Mouse (Mus musculus) liver, embryonic 13.5 days (tissue): Measurements from ENCODE around the gene Elp1. TPM values are rescaled to one million over a fixed set of nuclear protein-coding genes. Genes with fewer than 3 reads are reported as not detected.

Experiments used
- ATAC-seq: fragments of 200-750 bp; cut with Nextera tagmentation; 2 replicates; pipeline ENCODE4 v1.8.0; 2017; ENCODE audit warnings: low read depth, mild to moderate bottlenecking, moderate number of reproducible peaks, moderate library complexity
- DNase-seq: peaks from one replicate; pipeline ENCODE4 v3.0.0; 2022
- H3K27ac ChIP-seq: fragments of 300-500 bp; sonication (generic); 2 replicates; pipeline ENCODE4 v1.5.1; 2015; ENCODE audit warnings: moderate library complexity, mild to moderate bottlenecking, inconsistent platforms
- H3K27me3 ChIP-seq: fragments of 300-500 bp; sonication (generic); 2 replicates; pipeline ENCODE4 v1.6.1; 2015; ENCODE audit warnings: mild to moderate bottlenecking, inconsistent platforms
- H3K36me3 ChIP-seq: fragments of 300-500 bp; sonication (generic); 2 replicates; pipeline ENCODE4 v1.6.1; 2015; ENCODE audit warnings: mild to moderate bottlenecking, inconsistent platforms
- H3K4me1 ChIP-seq: fragments of 300-500 bp; sonication (generic); replicated peaks from 2 replicates; pipeline ENCODE4 v1.6.1; 2015; ENCODE audit warnings: inconsistent platforms
- H3K4me2 ChIP-seq: fragments of 300-500 bp; sonication (generic); 2 replicates; pipeline ENCODE4 v1.6.1; 2015; ENCODE audit warnings: inconsistent platforms, mild to moderate bottlenecking, moderate library complexity
- H3K4me3 ChIP-seq: fragments of 300-500 bp; sonication (generic); replicated peaks from 2 replicates; pipeline ENCODE4 v1.5.1; 2015; ENCODE audit warnings: mild to moderate bottlenecking, inconsistent platforms
- H3K9ac ChIP-seq: fragments of 300-500 bp; sonication (generic); 2 replicates; pipeline ENCODE4 v1.6.1; 2015; ENCODE audit warnings: mild to moderate bottlenecking, inconsistent platforms
- H3K9me3 ChIP-seq: fragments of 300-500 bp; sonication (generic); replicated peaks from 2 replicates; pipeline ENCODE4 v1.6.1; 2016; ENCODE audit warnings: inconsistent platforms
- WGBS: fragments of 180-500 bp; shearing (Covaris S2); methylation state at CpG from one replicate; pipeline ENCODE4 v1.1.7; 2015; ENCODE audit not compliant: insufficient replicate concordance; 5-methylcytosine and 5-hydroxymethylcytosine counted together
- polyA plus RNA-seq: library from polyadenylated mRNA; unstranded; fragments of >200 nt; fragmentation: Nextera tagmentation; extraction: Ambion mirVana; gene quantifications from 2 replicates; pipeline ENCODE4 v1.2.1, GENCODE M21; 2015

The Elp1 gene
- polyA plus RNA-seq, 1 experiment from 2014 or later: 14.8 TPM

GRCm38 (mm10) chr4:56740020-56740485, 62.1 kb downstream of the Elp1 start, which contains the start of gene Gm26657:
Gene Gm26657, plus strand, starts transcription at chr4:56740070.
- H3K27ac ChIP-seq: no peak within 1 kb of the TSS
- no peak within 1 kb of the TSS for H3K9ac ChIP-seq
- H3K4me2 ChIP-seq: no peak within 1 kb of the TSS
- no peaks in the 10 kb centered on the region for H3K27me3 ChIP-seq
- H3K9me3 ChIP-seq: no peaks in the 10 kb centered on the region
- DNase-seq: no peak
- peaks cover 8% of the 10 kb centered on the region; the same call in 1 of the 2 replicates for H3K36me3 ChIP-seq
- H3K4me1 ChIP-seq: no peaks in the 10 kb centered on the region
- ATAC-seq: no peak
- no peak within 1 kb of the TSS for H3K4me3 ChIP-seq
- WGBS: 72% methylated on average over 18 of the region's 18 CpGs

DNA sequence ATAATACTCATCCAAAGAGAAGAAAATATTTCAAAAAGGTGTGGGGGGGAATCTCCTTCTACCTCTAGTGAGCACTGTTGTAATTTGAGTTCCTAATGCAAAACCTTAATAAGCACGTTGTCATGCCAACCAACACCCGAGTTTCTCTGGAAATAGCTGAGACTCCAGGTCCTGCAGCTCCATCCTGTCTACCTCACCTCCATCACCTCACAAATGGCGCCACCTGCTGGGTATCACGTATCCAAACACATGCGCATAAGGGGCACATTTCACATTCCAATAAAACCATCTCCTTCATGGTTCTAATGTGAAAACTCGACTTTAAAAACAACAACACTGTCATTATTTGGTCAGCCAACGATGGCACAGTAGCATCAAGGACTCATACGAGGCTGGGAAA, 76.3 kb downstream of the Elp1 start:
- H3K27ac ChIP-seq: no peak overlapping the region
- H3K9ac ChIP-seq: no peak overlapping the region
- no peak overlapping the region for H3K4me3 ChIP-seq
- DNase-seq (no peak), ATAC-seq (no peak)
- H3K4me2 ChIP-seq: no peak overlapping the region
- WGBS: 42% methylated on average over 8 of the region's 8 CpGs
- no peaks in the 10 kb centered on the region for H3K4me1 ChIP-seq
- H3K36me3 ChIP-seq: no peaks in the 10 kb centered on the region
- H3K27me3 ChIP-seq: no peaks in the 10 kb centered on the region
- no peaks in the 10 kb centered on the region for H3K9me3 ChIP-seq

GRCm38 (mm10) chr4:56723237-56723636, 78.9 kb downstream of the Elp1 start:
- Histone ChIP-seq H3K36me3 (no peaks in the 10 kb centered on the region), H3K27me3 (no peaks in the 10 kb centered on the region), H3K4me3 (no peak overlapping the region), H3K9me3 (no peaks in the 10 kb centered on the region), H3K4me2 (no peak overlapping the region), H3K27ac (no peak overlapping the region), H3K4me1 (no peaks in the 10 kb centered on the region), H3K9ac (no peak overlapping the region)
- ATAC-seq: no peak
- 68% methylated on average over 6 of the region's 6 CpGs for WGBS
- DNase-seq: no peak

DNA sequence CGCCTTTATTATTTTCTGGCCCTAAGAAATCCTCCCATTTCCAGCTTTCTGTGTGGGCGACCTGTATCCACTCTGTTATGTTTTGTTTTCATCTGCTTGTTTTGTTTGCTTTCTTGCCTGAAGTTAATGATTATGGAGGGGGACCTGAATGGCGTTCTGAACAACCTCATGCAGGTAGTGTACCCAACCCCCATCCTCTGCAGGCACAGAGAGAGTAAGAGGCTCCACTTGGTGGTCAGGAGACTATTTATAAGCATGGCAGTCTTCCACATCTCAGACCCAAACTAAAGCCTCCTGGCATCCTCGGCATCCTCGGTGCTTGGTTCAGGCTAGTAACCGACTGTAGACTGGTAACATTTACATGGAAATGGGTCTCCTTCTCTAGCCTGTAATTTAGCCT, 79.8 kb downstream of the Elp1 start:
- ATAC-seq (no peak), DNase-seq (no peak)
- 58% methylated on average over 6 of the region's 6 CpGs for WGBS
- no peaks in the 10 kb centered on the region for H3K36me3 ChIP-seq
- H3K4me2 ChIP-seq: no peak overlapping the region
- no peaks in the 10 kb centered on the region for H3K4me1 ChIP-seq
- no peaks in the 10 kb centered on the region for H3K9me3 ChIP-seq
- H3K27me3 ChIP-seq: no peaks in the 10 kb centered on the region
- no peak overlapping the region for H3K4me3 ChIP-seq
- no peak overlapping the region for H3K9ac ChIP-seq
- H3K27ac ChIP-seq: no peak overlapping the region

GRCm38 (mm10) chr4:56721469-56721868, 80.7 kb downstream of the Elp1 start:
- Histone ChIP-seq H3K36me3 (no peaks in the 10 kb centered on the region), H3K4me3 (no peak overlapping the region), H3K9me3 (no peaks in the 10 kb centered on the region), H3K27ac (no peak overlapping the region), H3K4me2 (no peak overlapping the region), H3K4me1 (no peaks in the 10 kb centered on the region), H3K27me3 (no peaks in the 10 kb centered on the region), H3K9ac (no peak overlapping the region)
- 12% methylated on average over 3 of the region's 3 CpGs for WGBS
- DNase-seq: no peak
- ATAC-seq: no peak

- 55% methylated on average over 9 of the region's 9 CpGs for WGBS
- Histone ChIP-seq H3K36me3 (no peaks in the 10 kb centered on the region), H3K4me3 (no peak overlapping the region), H3K9ac (no peak overlapping the region), H3K4me1 (no peaks in the 10 kb centered on the region), H3K27ac (no peak overlapping the region), H3K9me3 (no peaks in the 10 kb centered on the region), H3K4me2 (no peak overlapping the region), H3K27me3 (no peaks in the 10 kb centered on the region)
- ATAC-seq (no peak), DNase-seq (no peak)
Measured at GRCm38 (mm10) chr4:56720403-56720802, 81.7 kb downstream of the Elp1 start.

GRCm38 (mm10) chr4:56719456-56719855, 82.7 kb downstream of the Elp1 start:
- no peak for ATAC-seq
- Histone ChIP-seq H3K36me3 (no peaks in the 10 kb centered on the region), H3K4me3 (no peak overlapping the region)

DNA sequence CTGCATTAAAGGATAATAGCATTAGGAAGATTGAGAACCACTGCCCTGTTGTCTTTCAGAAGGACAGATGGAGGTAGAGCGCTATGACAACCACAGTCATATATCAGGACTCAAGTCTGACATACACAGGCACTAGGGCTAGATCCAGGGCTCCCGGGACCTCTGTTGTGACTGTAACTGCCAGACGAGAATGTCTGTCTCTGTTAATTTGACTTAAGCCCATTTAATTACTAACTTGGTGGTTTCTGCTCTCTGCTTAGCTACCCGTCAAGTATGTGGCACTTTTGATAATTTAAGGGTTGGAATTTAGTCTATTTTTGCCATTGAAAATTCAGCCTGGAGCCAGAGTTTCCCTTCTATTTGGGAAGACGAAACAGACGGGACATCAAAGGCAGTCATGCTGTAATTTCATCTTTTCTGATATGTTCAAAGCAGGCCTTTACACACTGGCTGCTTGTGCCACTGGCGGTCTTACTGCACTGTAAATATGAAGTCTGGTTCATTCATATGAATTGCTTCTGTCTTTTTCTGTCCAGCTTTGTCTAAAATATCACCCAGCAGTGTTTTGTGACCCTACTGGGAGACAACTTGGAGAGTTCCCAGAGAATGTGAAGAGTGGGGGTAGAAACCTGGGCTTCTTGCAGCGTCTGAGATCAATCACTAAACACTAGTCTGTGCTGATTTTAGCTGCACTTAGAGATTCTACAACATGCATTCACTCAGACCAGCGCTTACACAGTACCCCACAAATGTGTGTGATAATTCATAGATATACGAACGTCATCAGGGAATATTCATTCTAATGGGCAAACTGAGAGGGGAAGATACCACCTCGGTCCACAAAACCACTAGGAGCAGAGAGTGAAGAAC, 83.3 kb downstream of the Elp1 start:
- 61% methylated on average over 12 of the region's 12 CpGs for WGBS

More at GRCm38 (mm10) chr4:56719456-56719855, 82.7 kb downstream of the Elp1 start:
- Histone ChIP-seq H3K9me3 (no peaks in the 10 kb centered on the region), H3K27ac (no peak overlapping the region), H3K9ac (no peak overlapping the region), H3K4me2 (no peak overlapping the region), H3K27me3 (no peaks in the 10 kb centered on the region), H3K4me1 (no peaks in the 10 kb centered on the region)
- no peak for DNase-seq
- WGBS: 52% methylated on average over 9 of the region's 9 CpGs

DNA sequence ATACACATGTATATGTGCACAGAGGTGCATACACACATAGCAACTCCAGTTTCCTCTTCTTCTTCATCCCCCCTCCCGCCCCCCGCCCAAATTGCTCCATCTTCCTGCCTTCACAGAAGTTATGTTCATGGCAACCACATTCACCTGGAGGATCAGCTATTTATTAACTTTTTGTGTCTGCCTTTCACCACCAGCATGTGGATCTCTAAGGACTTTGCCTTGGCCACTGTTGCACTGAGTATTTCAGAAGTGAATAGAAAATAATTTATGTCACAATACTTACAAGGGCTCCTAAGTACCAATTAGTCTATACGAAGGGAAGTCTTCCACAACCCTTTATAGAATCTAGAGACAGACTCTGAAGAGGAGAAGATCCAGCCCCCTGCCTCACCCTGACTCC, 84.2 kb downstream of the Elp1 start:
- no peaks in the 10 kb centered on the region for H3K36me3 ChIP-seq
- no peaks in the 10 kb centered on the region for H3K27me3 ChIP-seq
- WGBS: 71% methylated on average over 3 of the region's 3 CpGs
- H3K9me3 ChIP-seq: no peaks in the 10 kb centered on the region
- no peak overlapping the region for H3K4me2 ChIP-seq
- ATAC-seq (no peak), DNase-seq (no peak)
- H3K4me1 ChIP-seq: no peaks in the 10 kb centered on the region
- no peak overlapping the region for H3K27ac ChIP-seq
- H3K9ac ChIP-seq: no peak overlapping the region
- no peak overlapping the region for H3K4me3 ChIP-seq

More for the DNA sequence above, 83.3 kb downstream of the Elp1 start:
- no peak overlapping the region for H3K4me3 ChIP-seq
- H3K36me3 ChIP-seq: no peaks in the 10 kb centered on the region
- no peaks in the 10 kb centered on the region for H3K9me3 ChIP-seq
- H3K27me3 ChIP-seq: no peaks in the 10 kb centered on the region
- no peaks in the 10 kb centered on the region for H3K4me1 ChIP-seq
- no peak overlapping the region for H3K4me2 ChIP-seq
- no peak overlapping the region for H3K27ac ChIP-seq
- no peak overlapping the region for H3K9ac ChIP-seq
- DNase-seq (no peak), ATAC-seq (no peak)

GRCm38 (mm10) chr4:56716801-56717200, 85.3 kb downstream of the Elp1 start:
- Histone ChIP-seq H3K27ac (no peak overlapping the region), H3K27me3 (no peaks in the 10 kb centered on the region), H3K4me1 (no peaks in the 10 kb centered on the region), H3K4me3 (no peak overlapping the region), H3K9me3 (no peaks in the 10 kb centered on the region), H3K36me3 (no peaks in the 10 kb centered on the region), H3K4me2 (no peak overlapping the region), H3K9ac (no peak overlapping the region)
- 39% methylated on average over 5 of the region's 5 CpGs for WGBS
- no peak for DNase-seq
- no peak for ATAC-seq

DNA sequence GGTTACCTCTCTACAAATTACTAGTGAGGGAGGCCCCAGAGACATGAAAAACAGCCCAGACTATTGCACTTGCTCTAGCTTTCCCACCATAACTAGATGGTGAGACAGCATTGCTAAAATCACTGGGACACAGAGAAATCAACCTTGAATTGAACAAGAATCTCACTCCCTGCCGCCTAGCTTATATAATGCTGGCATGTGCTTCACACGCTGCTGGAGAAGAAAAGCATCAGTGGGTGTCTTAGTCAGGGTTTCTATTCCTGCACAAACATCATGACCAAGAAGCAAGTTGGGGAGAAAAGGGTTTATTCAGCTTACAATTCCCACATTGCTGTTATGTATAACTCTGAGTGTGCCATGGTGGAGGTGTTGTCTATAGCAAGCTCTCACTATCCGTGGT, 89.0 kb downstream of the Elp1 start:
- Histone ChIP-seq H3K4me1 (no peaks in the 10 kb centered on the region), H3K4me3 (no peak overlapping the region), H3K9me3 (no peaks in the 10 kb centered on the region), H3K27ac (no peak overlapping the region), H3K9ac (no peak overlapping the region), H3K27me3 (no peaks in the 10 kb centered on the region), H3K36me3 (no peaks in the 10 kb centered on the region), H3K4me2 (no peak overlapping the region)
- DNase-seq (no peak), ATAC-seq (no peak)
- 70% methylated on average over 3 of the region's 3 CpGs for WGBS

- no peak overlapping the region for H3K4me2 ChIP-seq
- ATAC-seq (no peak), DNase-seq (no peak)
- H3K36me3 ChIP-seq: no peaks in the 10 kb centered on the region
- no peaks in the 10 kb centered on the region for H3K9me3 ChIP-seq
- H3K27me3 ChIP-seq: no peaks in the 10 kb centered on the region
- 37% methylated on average over 10 of the region's 10 CpGs for WGBS
- no peaks in the 10 kb centered on the region for H3K4me1 ChIP-seq
- no peak overlapping the region for H3K9ac ChIP-seq
- H3K27ac ChIP-seq: no peak overlapping the region
- H3K4me3 ChIP-seq: no peak overlapping the region
Measured at GRCm38 (mm10) chr4:56702234-56702633, 99.9 kb downstream of the Elp1 start.
